Mouse (Mus musculus) lung, postnatal 0 days (tissue): ENCODE measurements around the gene Fibin.

Experiments
- CTCF ChIP-seq: IDR thresholded peaks from 2 replicates; pipeline ENCODE4 v1.5.1; 2016; ENCODE audit warnings: antibody characterized with exemption, mild to moderate bottlenecking
- EP300 ChIP-seq: IDR thresholded peaks from 2 replicates; pipeline ENCODE4 v1.6.1; 2016; ENCODE audit warnings: antibody characterized with exemption, mild to moderate bottlenecking, control low read depth

DNA sequence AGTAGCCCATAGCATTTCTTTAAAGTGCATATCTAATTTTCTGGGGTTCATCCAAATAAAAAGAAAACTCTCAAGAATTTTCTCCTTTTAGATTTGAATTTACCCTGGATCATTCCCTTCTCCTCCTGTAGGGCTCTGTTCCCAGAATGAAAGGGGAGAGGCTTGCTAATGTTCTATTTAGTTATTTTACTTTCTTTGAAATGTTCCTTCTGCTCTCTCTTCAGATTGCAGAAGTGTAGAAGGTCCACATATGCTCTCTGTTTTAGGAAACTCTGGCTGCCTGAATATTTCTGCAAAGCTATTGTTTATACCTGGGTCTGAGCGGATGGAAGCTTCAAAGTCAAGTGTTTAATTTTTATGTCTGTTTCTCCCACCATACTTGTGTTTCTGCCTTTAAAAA lies 12.5 kb upstream of the Fibin start:
- TF ChIP-seq CTCF, result no peak
- TF ChIP-seq EP300, result no peak
